Mouse (Mus musculus) E14TG2a.4 (cell line): ENCODE data around the gene Smarca5.

Experiments used
- CTCF ChIP-seq: conservative IDR thresholded peaks from 2 replicates; pipeline ENCODE4 v1.5.1; 2014; ENCODE audit warnings: low read length
- NANOG ChIP-seq: IDR thresholded peaks from 2 replicates; pipeline ENCODE4 v1.6.1; 2014; ENCODE audit warnings: borderline replicate concordance, low read length, mixed read lengths
- POU5F1 ChIP-seq: IDR thresholded peaks from 2 replicates; pipeline ENCODE4 v1.6.1; 2014; ENCODE audit warnings: low read length, borderline replicate concordance

DNA sequence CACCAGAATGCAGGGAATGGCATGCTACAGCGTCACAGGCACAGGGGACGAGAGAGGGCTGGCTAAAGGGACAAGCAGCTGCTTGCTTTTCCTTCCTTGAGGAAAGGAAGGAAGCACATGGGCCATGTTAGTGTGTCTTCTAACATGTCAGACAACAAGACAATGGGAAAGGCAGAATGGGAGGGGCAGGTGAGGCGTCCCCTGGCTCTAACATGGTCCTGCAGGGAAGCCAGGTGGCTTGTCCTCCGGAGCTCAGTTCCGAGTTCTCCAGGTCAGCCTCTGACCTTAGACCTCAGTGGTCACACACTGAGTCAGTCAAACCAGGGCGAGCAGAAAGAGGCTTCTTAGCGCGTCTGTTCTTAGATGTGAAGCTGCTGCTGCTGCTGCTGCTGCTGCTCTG, 37.1 kb upstream of the Smarca5 start:
- TF ChIP-seq CTCF, result no peak
- TF ChIP-seq NANOG, result no peak
- TF ChIP-seq POU5F1, result no peak
